Comparison of ENCODE assay signal across 14 mouse cellular contexts in the genomic region with DNA sequence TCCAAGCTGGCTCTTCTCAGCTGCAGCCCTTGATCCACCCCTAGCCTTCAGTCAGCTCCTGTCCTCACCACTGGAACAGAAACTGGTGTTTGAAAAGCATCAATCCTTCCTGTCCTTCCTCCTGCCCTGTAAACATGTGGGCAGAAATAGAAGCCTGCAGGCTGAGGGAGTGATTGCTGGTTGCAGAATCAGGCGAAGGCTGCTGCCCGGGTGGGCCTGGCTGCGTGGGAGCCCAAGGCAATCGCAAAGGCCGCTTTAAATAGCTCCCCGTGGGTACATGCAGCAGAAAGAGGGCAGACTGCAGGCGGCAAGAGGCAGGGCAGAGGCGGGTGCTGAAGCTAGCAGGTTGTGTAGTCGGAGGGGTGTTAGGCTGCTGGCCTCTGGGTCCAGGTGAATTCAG. TPM values are rescaled to one million over a fixed set of nuclear protein-coding genes. Genes with fewer than 3 reads are reported as not detected.
DNase-seq lines count a peak whose midpoint lies in the region; ATAC-seq and TF ChIP-seq lines count a peak whose summit lies in the region.
"Had no signal": no experiment of that assay in that cellular context is flagged by ENCODE, and none has a peak within 500 bp of the region (broad histone marks: within the 10 kb centered on the region; RNA-seq: fewer than 3 reads in every experiment).

No protein-coding gene starts in this region.

- H3K4me1 ChIP-seq in kidney, postnatal 0 days (replicated peaks; ENCODE audit: insufficient read depth, low read length), result no peaks in the 10 kb centered on the region
- H3K4me1 ChIP-seq in kidney, embryonic 14.5 days (ENCODE audit: control insufficient read depth, insufficient read depth, low read length), result no peaks in the 10 kb centered on the region
- H3K4me1 ChIP-seq in hindbrain, embryonic 16.5 days (ENCODE audit: control insufficient read depth, insufficient read depth, low read depth, low read length), result no peaks in the 10 kb centered on the region
- H3K4me1 ChIP-seq: forebrain, embryonic 12.5 days; liver, embryonic 12.5 days had no signal

- ATAC-seq in kidney, postnatal 0 days (replicated peaks; ENCODE audit: low FRiP score, low read depth), result no peak
- ATAC-seq in kidney, embryonic 14.5 days (ENCODE audit: low FRiP score, low TSS enrichment), result no peak
- ATAC-seq in hindbrain, embryonic 16.5 days, result no peak
- no peak for ATAC-seq in inflammation-experienced regulatory T-cells, adult 6 months
- ATAC-seq: liver, embryonic 12.5 days had no signal

- H3K4me3 ChIP-seq in kidney, postnatal 0 days (replicated peaks; ENCODE audit: low read depth, low read length), result no peak overlapping the region
- H3K4me3 ChIP-seq in kidney, embryonic 14.5 days (ENCODE audit: low read length), result no peak overlapping the region
- no peak overlapping the region for H3K4me3 ChIP-seq in hindbrain, embryonic 16.5 days (ENCODE audit: low read length)
- H3K4me3 ChIP-seq: forebrain, embryonic 12.5 days; liver, embryonic 12.5 days had no signal

- intact Hi-C loops in left cerebral cortex, postnatal 36 days (cut with DNase I), result no loop called here

- no peak overlapping the region for H3K9ac ChIP-seq in kidney, postnatal 0 days (ENCODE audit: low read depth, low read length)
- no peak overlapping the region for H3K9ac ChIP-seq in kidney, embryonic 14.5 days (ENCODE audit: low read depth, low read length)
- peak overlapping the region; percentile 38 for H3K9ac ChIP-seq in hindbrain, embryonic 16.5 days (ENCODE audit: low read depth, low read length)
- H3K9ac ChIP-seq: forebrain, embryonic 12.5 days; liver, embryonic 12.5 days had no signal

- WGBS in kidney, postnatal 0 days, result 12% methylated on average over 9 of the region's 9 CpGs
- WGBS in kidney, embryonic 14.5 days, result 16% methylated on average over 9 of the region's 9 CpGs
- WGBS in hindbrain, embryonic 16.5 days, result 7% methylated on average over 9 of the region's 9 CpGs

- no peaks in the 10 kb centered on the region for H3K36me3 ChIP-seq in kidney, postnatal 0 days (ENCODE audit: insufficient read depth, low read length)
- H3K36me3 ChIP-seq in kidney, embryonic 14.5 days (ENCODE audit: control insufficient read depth, insufficient read depth, low read length), result no peaks in the 10 kb centered on the region
- H3K36me3 ChIP-seq in hindbrain, embryonic 16.5 days (ENCODE audit: control insufficient read depth, insufficient read depth, low read length), result no peaks in the 10 kb centered on the region
- H3K36me3 ChIP-seq: forebrain, embryonic 12.5 days; liver, embryonic 12.5 days had no signal

- no peak overlapping the region for H3K4me2 ChIP-seq in kidney, postnatal 0 days (ENCODE audit: low read length)
- no peak overlapping the region for H3K4me2 ChIP-seq in kidney, embryonic 14.5 days (replicated peaks; ENCODE audit: low read depth, low read length)
- no peak overlapping the region for H3K4me2 ChIP-seq in hindbrain, embryonic 16.5 days (ENCODE audit: low read length)
- H3K4me2 ChIP-seq: forebrain, embryonic 12.5 days; liver, embryonic 12.5 days had no signal

- H3K27ac ChIP-seq in kidney, postnatal 0 days, result no peak overlapping the region
- H3K27ac ChIP-seq in kidney, embryonic 14.5 days (ENCODE audit: low read depth, low read length), result no peak overlapping the region
- H3K27ac ChIP-seq in hindbrain, embryonic 16.5 days (ENCODE audit: low read depth, low read length), result no peak overlapping the region
- H3K27ac ChIP-seq: forebrain, embryonic 12.5 days; liver, embryonic 12.5 days had no signal

- peak; percentile 23 for DNase-seq in kidney, postnatal 0 days (ENCODE audit: low spot score)
- peak; percentile 67 to 80 for DNase-seq in frontal cortex, adult 2 months (ENCODE audit: extremely low spot score in 1 of 2, low spot score in 1 of 2)
- peak; percentile 63 to 76 for DNase-seq in left cerebral cortex, postnatal 36 days (ENCODE audit: low spot score in 2 of 2)
- DNase-seq in lung, postnatal 10 days, result no peak
- DNase-seq: adrenal gland, postnatal 10 days; gastrocnemius, postnatal 36 days; kidney, adult 11 months had no signal

- no peaks in the 10 kb centered on the region for H3K9me3 ChIP-seq in kidney, postnatal 0 days (replicated peaks; ENCODE audit: low read length)
- no peaks in the 10 kb centered on the region for H3K9me3 ChIP-seq in kidney, embryonic 14.5 days (ENCODE audit: control insufficient read depth, low read length)
- no peaks in the 10 kb centered on the region for H3K9me3 ChIP-seq in hindbrain, embryonic 16.5 days (ENCODE audit: control insufficient read depth, low read length)
- H3K9me3 ChIP-seq: forebrain, embryonic 12.5 days; liver, embryonic 12.5 days had no signal

- TF ChIP-seq CTCF in kidney, postnatal 0 days (IDR thresholded peaks at IDR 0.05; ENCODE audit: low read depth), result no peak

- 0 out of 2 replicates have a peak, but pooled peaks cover 3% of the 10 kb centered on the region for H3K27me3 ChIP-seq in kidney, postnatal 0 days (ENCODE audit: insufficient read depth, low read length)
- H3K27me3 ChIP-seq in kidney, embryonic 14.5 days (ENCODE audit: control insufficient read depth, insufficient read depth, low read length), result peaks cover 10% of the 10 kb centered on the region
- H3K27me3 ChIP-seq in hindbrain, embryonic 16.5 days (replicated peaks; ENCODE audit: control insufficient read depth, insufficient read depth, low read length), result no peaks in the 10 kb centered on the region

RNA-seq across cellular contexts. Expression of a gene that starts 15.2 kb away (rescaled TPM):
- polyA plus RNA-seq in kidney, postnatal 0 days (2015; fragmentation: Nextera tagmentation; extraction: Ambion mirVana), result 0.17 and 0.29 TPM in 2 replicates
- polyA plus RNA-seq in kidney, embryonic 14.5 days (2014; fragmentation: Nextera tagmentation; extraction: Ambion mirVana), result 0.07 TPM in 1 of 2 replicates, not detected in the other
- 88.9 and 107 TPM in 2 replicates for polyA plus RNA-seq in frontal cortex, adult 2 months (2012; rRNA removed)
- 0.46 and 0.50 TPM in 2 replicates for polyA plus RNA-seq in hindbrain, embryonic 16.5 days (2015; fragmentation: Nextera tagmentation; extraction: Ambion mirVana)
- 10 to 100 TPM; 69.6 to 79.8 TPM for total RNA-seq in left cerebral cortex, postnatal 36 days (2021)
- polyA plus RNA-seq in inflammation-experienced regulatory T-cells, adult 6 months (2017; shearing (Covaris generic)), result 1 to 10 TPM in 1 of 3 experiments, not detected in 2; 1.1 TPM
- polyA plus RNA-seq: embryonic facial prominence, embryonic 11.5 days; forebrain, embryonic 12.5 days; liver, embryonic 12.5 days; stomach, embryonic 14.5 days had no signal

RNA-seq across cellular contexts. Expression of a gene that starts 21.6 kb away (rescaled TPM):
- polyA plus RNA-seq in kidney, postnatal 0 days (2015; fragmentation: Nextera tagmentation; extraction: Ambion mirVana), result 20.2 and 22.4 TPM in 2 replicates
- 7.8 and 10.2 TPM in 2 replicates for polyA plus RNA-seq in kidney, embryonic 14.5 days (2014; fragmentation: Nextera tagmentation; extraction: Ambion mirVana)
- 217 and 235 TPM in 2 replicates for polyA plus RNA-seq in frontal cortex, adult 2 months (2012; rRNA removed)
- polyA plus RNA-seq in hindbrain, embryonic 16.5 days (2015; fragmentation: Nextera tagmentation; extraction: Ambion mirVana), result 93.2 and 93.9 TPM in 2 replicates
- total RNA-seq in left cerebral cortex, postnatal 36 days (2021), result 100 to 1,000 TPM; 224 to 236 TPM
- polyA plus RNA-seq in inflammation-experienced regulatory T-cells, adult 6 months (2017; shearing (Covaris generic)), result 10 to 100 TPM in 2 of 3 experiments, 1 to 10 TPM in 1; 9.8 to 14.1 (median 11.4) TPM

RNA-seq across cellular contexts. Expression of a gene that starts 26.2 kb away (rescaled TPM):
- polyA plus RNA-seq in kidney, postnatal 0 days (2015; fragmentation: Nextera tagmentation; extraction: Ambion mirVana), result 0.62 and 0.74 TPM in 2 replicates
- polyA plus RNA-seq in kidney, embryonic 14.5 days (2014; fragmentation: Nextera tagmentation; extraction: Ambion mirVana), result 2.2 and 2.3 TPM in 2 replicates
- 18.6 and 20.5 TPM in 2 replicates for polyA plus RNA-seq in frontal cortex, adult 2 months (2012; rRNA removed)
- 4.5 and 5.0 TPM in 2 replicates for polyA plus RNA-seq in hindbrain, embryonic 16.5 days (2015; fragmentation: Nextera tagmentation; extraction: Ambion mirVana)
- 10 to 100 TPM; 10.4 to 20.9 TPM for total RNA-seq in left cerebral cortex, postnatal 36 days (2021)
- 1 to 10 TPM in 2 of 3 experiments, under 1 TPM in 1; 0.47 to 3.1 (median 3.1) TPM for polyA plus RNA-seq in inflammation-experienced regulatory T-cells, adult 6 months (2017; shearing (Covaris generic))

Comparison
In these comparisons a context has a peak if more than half of its experiments do, and no peak if none do; other contexts are left out.
1. RNA of a gene that starts 15.2 kb away (polyA plus RNA-seq): 88.9 to 107 TPM in frontal cortex, adult 2 months; 0.46 to 0.50 TPM in hindbrain, embryonic 16.5 days, 0.17 to 0.29 TPM in kidney, postnatal 0 days, 1.1 TPM in inflammation-experienced regulatory T-cells, adult 6 months and 0.07 TPM in kidney, embryonic 14.5 days; every median in the first group is over 10 times any median in the second.